Mouse (Mus musculus) C2C12 (cell line): ENCODE results near the gene Lif.

ENCODE experiments used
- CEBPB ChIP-seq: IDR thresholded peaks from one replicate; pipeline ENCODE4 v1.6.1; 2011; ENCODE audit warnings: low read depth, mild to moderate bottlenecking, control low read depth, moderate library complexity
- CTCF ChIP-seq: IDR thresholded peaks from one replicate; pipeline ENCODE4 v1.5.1; 2011; ENCODE audit not compliant: control insufficient read depth, insufficient read depth, insufficient read length
- MAX ChIP-seq: IDR thresholded peaks from one replicate; pipeline ENCODE4 v1.6.1; 2011; ENCODE audit warnings: mild to moderate bottlenecking, control low read depth
- USF1 ChIP-seq: IDR thresholded peaks from one replicate; pipeline ENCODE4 v1.6.1; 2011; ENCODE audit warnings: low read depth, mild to moderate bottlenecking, control low read depth, moderate library complexity

- TF ChIP-seq CTCF (no peak), MAX (peak; percentile 56), USF1 (no peak), CEBPB (no peak)
Measured at GRCm38 (mm10) chr11:4296610-4297275, 39.4 kb downstream of the Lif start.
